In the genomic region with DNA sequence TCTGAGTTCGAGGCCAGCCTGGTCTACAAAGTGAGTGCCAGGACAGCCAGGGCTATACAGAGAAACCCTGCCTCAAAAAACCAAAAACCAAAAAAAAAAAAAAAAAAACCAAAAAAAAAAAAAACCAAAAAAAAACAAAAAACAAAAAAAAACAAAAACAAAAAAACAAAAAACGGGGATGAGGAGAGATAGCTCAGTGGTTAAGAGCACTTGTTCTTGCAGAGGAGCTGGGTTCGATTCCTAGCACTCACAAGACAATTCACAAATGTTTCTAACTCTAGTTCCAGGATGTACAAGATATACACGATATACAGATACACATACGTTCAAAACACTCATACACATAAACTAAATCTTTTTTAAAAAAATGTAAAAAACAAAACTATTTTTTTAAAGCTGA, we compare ENCODE assay signal across 12 mouse cellular contexts. TPM values are rescaled to one million over a fixed set of nuclear protein-coding genes. Genes with fewer than 3 reads are reported as not detected.
DNase-seq lines count a peak whose midpoint lies in the region; ATAC-seq and TF ChIP-seq lines count a peak whose summit lies in the region.
"Not testable (repeated sequence)": the region's sequence is repeated elsewhere in the genome, so short reads cannot be mapped to it uniquely, and the experiment has no call there.
"Had no signal": no experiment of that assay in that cellular context is flagged by ENCODE, and none has a peak within 500 bp of the region (broad histone marks: within the 10 kb centered on the region; RNA-seq: fewer than 3 reads in every experiment).

No protein-coding gene starts in this region.

- not testable (repeated sequence) for ATAC-seq in embryonic facial prominence, embryonic 11.5 days (replicated peaks; ENCODE audit: insufficient number of reproducible peaks, low FRiP score, low TSS enrichment, low read depth); forebrain, embryonic 16.5 days; hindbrain, embryonic 11.5 days (ENCODE audit: low FRiP score); kidney, embryonic 15.5 days (replicated peaks; ENCODE audit: low FRiP score); liver, embryonic 12.5 days; neural tube, embryonic 15.5 days (ENCODE audit: low FRiP score)

- 42% methylated on average over 5 of the region's 5 CpGs for WGBS in embryonic facial prominence, embryonic 11.5 days
- WGBS in forebrain, embryonic 16.5 days, result 40% methylated on average over 5 of the region's 5 CpGs
- 51% methylated on average over 5 of the region's 5 CpGs for WGBS in hindbrain, embryonic 11.5 days
- 38% methylated on average over 5 of the region's 5 CpGs for WGBS in kidney, embryonic 15.5 days
- 23% methylated on average over 5 of the region's 5 CpGs for WGBS in liver, embryonic 12.5 days (ENCODE audit: insufficient replicate concordance)
- WGBS in midbrain, embryonic 10.5 days, result 46% methylated on average over 5 of the region's 5 CpGs
- 45% methylated on average over 5 of the region's 5 CpGs for WGBS in neural tube, embryonic 15.5 days

- peak overlapping the region; percentile 74; the same call in 1 of the 2 replicates for H3K9ac ChIP-seq in CH12.LX (ENCODE audit: insufficient read depth, low read depth)
- H3K9ac ChIP-seq in embryonic facial prominence, embryonic 11.5 days (replicated peaks; ENCODE audit: low read length), result peak overlapping the region; percentile 75
- H3K9ac ChIP-seq in forebrain, embryonic 16.5 days (replicated peaks; ENCODE audit: low read depth, low read length); hindbrain, embryonic 11.5 days (ENCODE audit: low read depth, low read length): not testable (repeated sequence)
- peak overlapping the region; percentile 83 for H3K9ac ChIP-seq in kidney, embryonic 15.5 days
- H3K9ac ChIP-seq in liver, embryonic 12.5 days, result peak overlapping the region; percentile 85
- peak overlapping the region; percentile 87 for H3K9ac ChIP-seq in neural tube, embryonic 15.5 days (replicated peaks)

- peak overlapping the region; percentile 72 to 79 (median 74) for H3K4me3 ChIP-seq in CH12.LX (replicated peaks in 1 of 3; ENCODE audit: low read depth in 2 of 3, low read length in 2 of 3, poor library complexity in 1 of 3)
- peak overlapping the region; percentile 77 for H3K4me3 ChIP-seq in embryonic facial prominence, embryonic 11.5 days (ENCODE audit: low read depth, low read length)
- peak overlapping the region; percentile 96 for H3K4me3 ChIP-seq in forebrain, embryonic 16.5 days (replicated peaks; ENCODE audit: low read length)
- H3K4me3 ChIP-seq in hindbrain, embryonic 11.5 days (ENCODE audit: low read depth, low read length), result peak overlapping the region; percentile 85
- H3K4me3 ChIP-seq in kidney, embryonic 15.5 days (replicated peaks), result peak overlapping the region; percentile 81
- peak overlapping the region; percentile 78 for H3K4me3 ChIP-seq in liver, embryonic 12.5 days
- H3K4me3 ChIP-seq in midbrain, embryonic 10.5 days, result peak overlapping the region; percentile 83
- peak overlapping the region; percentile 90 for H3K4me3 ChIP-seq in neural tube, embryonic 15.5 days (replicated peaks)

- not testable (repeated sequence) for TF ChIP-seq CTCF in CH12.LX (conservative IDR thresholded peaks at IDR 0.05 in 1 of 2, IDR thresholded peaks at IDR 0.05 in 1 of 2; ENCODE audit: low read depth in 2 of 2, low read length in 2 of 2)

- DNase-seq in CH12.LX (ENCODE audit: extremely low read depth); embryonic facial prominence, embryonic 11.5 days (ENCODE audit: low spot score); hindbrain, embryonic 11.5 days (ENCODE audit: low spot score); midbrain, embryonic 10.5 days (ENCODE audit: low spot score): not testable (repeated sequence)

- not testable (repeated sequence) for H3K4me1 ChIP-seq in CH12.LX (ENCODE audit: control insufficient read depth in 1 of 2, insufficient read depth in 2 of 2); embryonic facial prominence, embryonic 11.5 days (ENCODE audit: control insufficient read depth, insufficient read depth, low read length); hindbrain, embryonic 11.5 days (replicated peaks; ENCODE audit: control insufficient read depth, insufficient read depth, low read length)
- H3K4me1 ChIP-seq in forebrain, embryonic 16.5 days (replicated peaks; ENCODE audit: control insufficient read depth, insufficient read depth, low read length), result peaks cover 23% of the 10 kb centered on the region
- peaks cover 28% of the 10 kb centered on the region for H3K4me1 ChIP-seq in kidney, embryonic 15.5 days
- peaks cover 33% of the 10 kb centered on the region for H3K4me1 ChIP-seq in liver, embryonic 12.5 days
- peaks cover 45% of the 10 kb centered on the region for H3K4me1 ChIP-seq in midbrain, embryonic 10.5 days
- peaks cover 32% of the 10 kb centered on the region for H3K4me1 ChIP-seq in neural tube, embryonic 15.5 days

- not testable (repeated sequence) for H3K27ac ChIP-seq in CH12.LX (ENCODE audit: insufficient read depth, low read depth); embryonic facial prominence, embryonic 11.5 days (replicated peaks; ENCODE audit: low read depth, low read length); forebrain, embryonic 16.5 days (ENCODE audit: low read length); hindbrain, embryonic 11.5 days (ENCODE audit: low read depth, low read length)
- peak overlapping the region; percentile 95 for H3K27ac ChIP-seq in kidney, embryonic 15.5 days
- peak overlapping the region; percentile 93 for H3K27ac ChIP-seq in liver, embryonic 12.5 days
- H3K27ac ChIP-seq in midbrain, embryonic 10.5 days (replicated peaks), result peak overlapping the region; percentile 90; the same call in 1 of the 2 replicates
- H3K27ac ChIP-seq in neural tube, embryonic 15.5 days (replicated peaks), result peak overlapping the region; percentile 86

- not testable (repeated sequence) for H3K79me2 ChIP-seq in CH12.LX (replicated peaks; ENCODE audit: control insufficient read depth, extremely low read depth, insufficient read depth, poor library complexity, severe bottlenecking)

- peak overlapping the region; percentile 74 for H3K4me2 ChIP-seq in CH12.LX (ENCODE audit: insufficient read depth, low read depth, poor library complexity, severe bottlenecking)
- peak overlapping the region; percentile 75 for H3K4me2 ChIP-seq in embryonic facial prominence, embryonic 11.5 days (ENCODE audit: low read depth, low read length)
- peak overlapping the region; percentile 86 for H3K4me2 ChIP-seq in forebrain, embryonic 16.5 days (ENCODE audit: low read length)
- H3K4me2 ChIP-seq in hindbrain, embryonic 11.5 days (replicated peaks; ENCODE audit: low read depth, low read length), result peak overlapping the region; percentile 87
- H3K4me2 ChIP-seq in kidney, embryonic 15.5 days, result peak overlapping the region; percentile 87
- H3K4me2 ChIP-seq in liver, embryonic 12.5 days, result peak overlapping the region; percentile 93
- peak overlapping the region; percentile 93 for H3K4me2 ChIP-seq in neural tube, embryonic 15.5 days

- not testable (repeated sequence) for TF ChIP-seq POLR2A in CH12.LX (IDR thresholded peaks at IDR 0.05; ENCODE audit: low read depth, low read length)

- peaks cover 37% of the 10 kb centered on the region for H3K27me3 ChIP-seq in CH12.LX (replicated peaks)
- not testable (repeated sequence) for H3K27me3 ChIP-seq in embryonic facial prominence, embryonic 11.5 days (ENCODE audit: control insufficient read depth, insufficient read depth, low read length); hindbrain, embryonic 11.5 days (ENCODE audit: control insufficient read depth, insufficient read depth, low read length); kidney, embryonic 15.5 days; liver, embryonic 12.5 days (replicated peaks); neural tube, embryonic 15.5 days (replicated peaks)
- peaks cover 10% of the 10 kb centered on the region for H3K27me3 ChIP-seq in forebrain, embryonic 16.5 days (replicated peaks; ENCODE audit: control insufficient read depth, insufficient read depth, low read length)
- H3K27me3 ChIP-seq in midbrain, embryonic 10.5 days (ENCODE audit: low read depth, poor library complexity, severe bottlenecking), result peaks cover 20% of the 10 kb centered on the region

- not testable (repeated sequence) for TF ChIP-seq RAD21 in CH12.LX (IDR thresholded peaks at IDR 0.05; ENCODE audit: low read depth, low read length)

- peaks cover 10 to 31% of the 10 kb centered on the region in 2 experiments for H3K36me3 ChIP-seq in CH12.LX (replicated peaks in 1 of 2; ENCODE audit: control insufficient read depth in 1 of 2, insufficient read depth in 1 of 2, low read length in 1 of 2)
- not testable (repeated sequence) for H3K36me3 ChIP-seq in embryonic facial prominence, embryonic 11.5 days (replicated peaks; ENCODE audit: control insufficient read depth, insufficient read depth, low read depth, low read length); forebrain, embryonic 16.5 days (ENCODE audit: control insufficient read depth, insufficient read depth); hindbrain, embryonic 11.5 days (ENCODE audit: control insufficient read depth, insufficient read depth, low read length); neural tube, embryonic 15.5 days
- H3K36me3 ChIP-seq in kidney, embryonic 15.5 days, result peaks cover 32% of the 10 kb centered on the region
- peaks cover 30% of the 10 kb centered on the region for H3K36me3 ChIP-seq in liver, embryonic 12.5 days
- peaks cover 33% of the 10 kb centered on the region for H3K36me3 ChIP-seq in midbrain, embryonic 10.5 days

- in situ Hi-C loops in CH12.LX (cut with MboI; ENCODE audit: low pct_ligation_motif_present, low pct_unique_long_range_greater_than_20kb, low sequenced_read_pairs), result not testable (repeated sequence)

- not testable (repeated sequence) for TF ChIP-seq EP300 in CH12.LX (IDR thresholded peaks at IDR 0.05; ENCODE audit: low read length)

- dilution Hi-C loops in CH12.LX (cut with MboI; ENCODE audit: extremely low pct_ligation_motif_present, extremely low pct_unique_long_range_greater_than_20kb, low sequenced_read_pairs), result not testable (repeated sequence)

- not testable (repeated sequence) for H3K9me3 ChIP-seq in CH12.LX (replicated peaks; ENCODE audit: low read length); embryonic facial prominence, embryonic 11.5 days (replicated peaks; ENCODE audit: control insufficient read depth, low read length); forebrain, embryonic 16.5 days (ENCODE audit: control insufficient read depth, low read length); hindbrain, embryonic 11.5 days (ENCODE audit: control insufficient read depth, low read length); kidney, embryonic 15.5 days (replicated peaks); liver, embryonic 12.5 days (replicated peaks); midbrain, embryonic 10.5 days (replicated peaks); neural tube, embryonic 15.5 days (replicated peaks)

RNA-seq across cellular contexts. Expression of a gene that starts 9.1 kb away (rescaled TPM):
- 0.13 and 0.25 TPM in 2 replicates for total RNA-seq in CH12.LX (2012; rRNA removed)
- total RNA-seq in CH12.LX (2014; rRNA removed), result not detected in 2 replicates
- 0.20 TPM in 1 of 2 replicates, not detected in the other for polyA plus RNA-seq in CH12.LX (2012; ENCODE audit: insufficient read length, low read depth)
- polyA plus RNA-seq in embryonic facial prominence, embryonic 11.5 days (2014; fragmentation: Nextera tagmentation; extraction: Ambion mirVana), result 31.0 and 35.3 TPM in 2 replicates
- polyA plus RNA-seq in forebrain, embryonic 16.5 days (2015; fragmentation: Nextera tagmentation; extraction: Ambion mirVana), result 26.9 and 38.4 TPM in 2 replicates
- 17.4 and 22.6 TPM in 2 replicates for polyA plus RNA-seq in hindbrain, embryonic 11.5 days (2014; fragmentation: Nextera tagmentation; extraction: Ambion mirVana)
- polyA plus RNA-seq in kidney, embryonic 15.5 days (2015; fragmentation: Nextera tagmentation; extraction: Ambion mirVana), result 6.3 and 7.9 TPM in 2 replicates
- 2.4 and 3.1 TPM in 2 replicates for polyA plus RNA-seq in liver, embryonic 12.5 days (2016; fragmentation: Nextera tagmentation; extraction: Ambion mirVana)
- 9.0 and 12.2 TPM in 2 replicates for polyA plus RNA-seq in midbrain, embryonic 10.5 days (2016; fragmentation: Nextera tagmentation; extraction: Ambion mirVana)
- polyA plus RNA-seq in neural tube, embryonic 15.5 days (2015; fragmentation: Nextera tagmentation; extraction: Ambion mirVana), result 72.4 and 86.9 TPM in 2 replicates
- total RNA-seq: common myeloid progenitor, adult 5-6 weeks; granulocyte monocyte progenitor cell, adult 5-6 weeks; megakaryocyte-erythroid progenitor cell, adult 5-6 weeks had no signal
- polyA plus RNA-seq: inflammation-experienced regulatory T-cells, adult 6 months had no signal

RNA-seq across cellular contexts. Expression of a gene that starts 10.1 kb away (rescaled TPM):
- total RNA-seq in CH12.LX (2012; rRNA removed) (14.1 and 20.4 TPM in 2 replicates), CH12.LX (2014; rRNA removed) (8.1 and 8.2 TPM in 2 replicates)
- 47.0 and 47.3 TPM in 2 replicates for polyA plus RNA-seq in CH12.LX (2012; ENCODE audit: insufficient read length, low read depth)
- polyA plus RNA-seq in embryonic facial prominence, embryonic 11.5 days (2014; fragmentation: Nextera tagmentation; extraction: Ambion mirVana), result 41.1 and 46.0 TPM in 2 replicates
- polyA plus RNA-seq in forebrain, embryonic 16.5 days (2015; fragmentation: Nextera tagmentation; extraction: Ambion mirVana), result 64.3 and 64.6 TPM in 2 replicates
- polyA plus RNA-seq in hindbrain, embryonic 11.5 days (2014; fragmentation: Nextera tagmentation; extraction: Ambion mirVana), result 42.4 and 49.0 TPM in 2 replicates
- 48.7 and 56.6 TPM in 2 replicates for polyA plus RNA-seq in kidney, embryonic 15.5 days (2015; fragmentation: Nextera tagmentation; extraction: Ambion mirVana)
- polyA plus RNA-seq in liver, embryonic 12.5 days (2016; fragmentation: Nextera tagmentation; extraction: Ambion mirVana), result 24.8 and 27.1 TPM in 2 replicates
- polyA plus RNA-seq in midbrain, embryonic 10.5 days (2016; fragmentation: Nextera tagmentation; extraction: Ambion mirVana), result 60.5 and 69.8 TPM in 2 replicates
- polyA plus RNA-seq in neural tube, embryonic 15.5 days (2015; fragmentation: Nextera tagmentation; extraction: Ambion mirVana), result 43.8 and 44.8 TPM in 2 replicates

RNA-seq across cellular contexts. Expression of a gene that starts 19.5 kb away (rescaled TPM):
- total RNA-seq in CH12.LX (2012; rRNA removed) (32.4 and 41.2 TPM in 2 replicates), CH12.LX (2014; rRNA removed) (20.2 and 27.8 TPM in 2 replicates)
- 16.8 and 24.3 TPM in 2 replicates for polyA plus RNA-seq in CH12.LX (2012; ENCODE audit: insufficient read length, low read depth)
- 41.3 and 41.5 TPM in 2 replicates for polyA plus RNA-seq in embryonic facial prominence, embryonic 11.5 days (2014; fragmentation: Nextera tagmentation; extraction: Ambion mirVana)
- polyA plus RNA-seq in forebrain, embryonic 16.5 days (2015; fragmentation: Nextera tagmentation; extraction: Ambion mirVana), result 67.8 and 77.7 TPM in 2 replicates
- polyA plus RNA-seq in hindbrain, embryonic 11.5 days (2014; fragmentation: Nextera tagmentation; extraction: Ambion mirVana), result 62.1 and 62.7 TPM in 2 replicates
- 47.1 and 52.1 TPM in 2 replicates for polyA plus RNA-seq in kidney, embryonic 15.5 days (2015; fragmentation: Nextera tagmentation; extraction: Ambion mirVana)
- polyA plus RNA-seq in liver, embryonic 12.5 days (2016; fragmentation: Nextera tagmentation; extraction: Ambion mirVana), result 36.2 and 40.6 TPM in 2 replicates
- polyA plus RNA-seq in midbrain, embryonic 10.5 days (2016; fragmentation: Nextera tagmentation; extraction: Ambion mirVana), result 39.4 and 44.3 TPM in 2 replicates
- 163 and 195 TPM in 2 replicates for polyA plus RNA-seq in neural tube, embryonic 15.5 days (2015; fragmentation: Nextera tagmentation; extraction: Ambion mirVana)

RNA-seq across cellular contexts. Expression of a gene that starts 25.8 kb away (rescaled TPM):
- total RNA-seq in CH12.LX (2012; rRNA removed), result not detected in 2 replicates
- total RNA-seq in CH12.LX (2014; rRNA removed), result not detected in 2 replicates
- not detected in 2 replicates for polyA plus RNA-seq in CH12.LX (2012; ENCODE audit: insufficient read length, low read depth)
- 0.95 and 1.2 TPM in 2 replicates for polyA plus RNA-seq in embryonic facial prominence, embryonic 11.5 days (2014; fragmentation: Nextera tagmentation; extraction: Ambion mirVana)
- polyA plus RNA-seq in forebrain, embryonic 16.5 days (2015; fragmentation: Nextera tagmentation; extraction: Ambion mirVana), result not detected in 2 replicates
- 0.19 TPM in 1 of 2 replicates, not detected in the other for polyA plus RNA-seq in hindbrain, embryonic 11.5 days (2014; fragmentation: Nextera tagmentation; extraction: Ambion mirVana)
- polyA plus RNA-seq in kidney, embryonic 15.5 days (2015; fragmentation: Nextera tagmentation; extraction: Ambion mirVana), result 6.8 and 9.1 TPM in 2 replicates
- polyA plus RNA-seq in liver, embryonic 12.5 days (2016; fragmentation: Nextera tagmentation; extraction: Ambion mirVana), result 15.2 and 17.7 TPM in 2 replicates
- 0.20 TPM in 1 of 2 replicates, not detected in the other for polyA plus RNA-seq in midbrain, embryonic 10.5 days (2016; fragmentation: Nextera tagmentation; extraction: Ambion mirVana)
- polyA plus RNA-seq in neural tube, embryonic 15.5 days (2015; fragmentation: Nextera tagmentation; extraction: Ambion mirVana), result 0.95 and 1.1 TPM in 2 replicates

RNA-seq across cellular contexts. Expression of a gene that starts 33.4 kb away (rescaled TPM):
- total RNA-seq in CH12.LX (2012; rRNA removed) (19.6 and 21.3 TPM in 2 replicates), CH12.LX (2014; rRNA removed) (14.7 and 17.1 TPM in 2 replicates)
- polyA plus RNA-seq in CH12.LX (2012; ENCODE audit: insufficient read length, low read depth), result 19.5 and 20.3 TPM in 2 replicates
- 31.7 and 33.0 TPM in 2 replicates for polyA plus RNA-seq in embryonic facial prominence, embryonic 11.5 days (2014; fragmentation: Nextera tagmentation; extraction: Ambion mirVana)
- polyA plus RNA-seq in forebrain, embryonic 16.5 days (2015; fragmentation: Nextera tagmentation; extraction: Ambion mirVana), result 35.6 and 42.7 TPM in 2 replicates
- 30.2 and 30.8 TPM in 2 replicates for polyA plus RNA-seq in hindbrain, embryonic 11.5 days (2014; fragmentation: Nextera tagmentation; extraction: Ambion mirVana)
- 30.5 and 31.2 TPM in 2 replicates for polyA plus RNA-seq in kidney, embryonic 15.5 days (2015; fragmentation: Nextera tagmentation; extraction: Ambion mirVana)
- polyA plus RNA-seq in liver, embryonic 12.5 days (2016; fragmentation: Nextera tagmentation; extraction: Ambion mirVana), result 19.3 and 21.1 TPM in 2 replicates
- polyA plus RNA-seq in midbrain, embryonic 10.5 days (2016; fragmentation: Nextera tagmentation; extraction: Ambion mirVana), result 26.2 and 28.8 TPM in 2 replicates
- polyA plus RNA-seq in neural tube, embryonic 15.5 days (2015; fragmentation: Nextera tagmentation; extraction: Ambion mirVana), result 47.3 and 52.1 TPM in 2 replicates
